Mouse (Mus musculus): ENCODE measurements around the gene Cfap161. TPM values are rescaled to one million over a fixed set of nuclear protein-coding genes. Genes with fewer than 3 reads are reported as not detected.

Gene Cfap161
- polyA plus RNA-seq, 1 experiment from 2014 or later: 2.3 TPM

- no peaks in the 10 kb centered on the region for H3K9me3 ChIP-seq (replicated peaks; ENCODE audit: control insufficient read depth, low read length, poor library complexity, severe bottlenecking)
- no peak overlapping the region for H3K4me2 ChIP-seq (ENCODE audit: low read length)
- no peak for ATAC-seq
- 80% methylated on average over 10 of the region's 10 CpGs for WGBS
- H3K9ac ChIP-seq (ENCODE audit: low read depth, low read length): no peak overlapping the region
- H3K27me3 ChIP-seq (ENCODE audit: control insufficient read depth, insufficient read depth, low read depth, low read length): no peaks in the 10 kb centered on the region
- no peak overlapping the region for H3K27ac ChIP-seq (ENCODE audit: low read length)
- no peak overlapping the region for H3K4me3 ChIP-seq (ENCODE audit: low read depth, low read length)
- no peaks in the 10 kb centered on the region for H3K36me3 ChIP-seq (ENCODE audit: control insufficient read depth, insufficient read depth, low read length)
- no peaks in the 10 kb centered on the region for H3K4me1 ChIP-seq (ENCODE audit: control insufficient read depth, insufficient read depth, low read length)
These were observed 55.8 kb downstream of the Cfap161 start for GRCm38 (mm10) chr7:83738623-83739462.

- 79% methylated on average over 6 of the region's 6 CpGs for WGBS
- no peak overlapping the region for H3K9ac ChIP-seq (ENCODE audit: low read depth, low read length)
- H3K4me2 ChIP-seq (ENCODE audit: low read length): no peak overlapping the region
- no peak overlapping the region for H3K4me3 ChIP-seq (ENCODE audit: low read depth, low read length)
- no peaks in the 10 kb centered on the region for H3K27me3 ChIP-seq (ENCODE audit: control insufficient read depth, insufficient read depth, low read depth, low read length)
- H3K4me1 ChIP-seq (ENCODE audit: control insufficient read depth, insufficient read depth, low read length): no peaks in the 10 kb centered on the region
- H3K9me3 ChIP-seq (replicated peaks; ENCODE audit: control insufficient read depth, low read length, poor library complexity, severe bottlenecking): no peaks in the 10 kb centered on the region
- no peak for ATAC-seq
- no peak overlapping the region for H3K27ac ChIP-seq (ENCODE audit: low read length)
- H3K36me3 ChIP-seq (ENCODE audit: control insufficient read depth, insufficient read depth, low read length): no peaks in the 10 kb centered on the region
These were observed 56.7 kb downstream of the Cfap161 start for GRCm38 (mm10) chr7:83737914-83738490.

DNA sequence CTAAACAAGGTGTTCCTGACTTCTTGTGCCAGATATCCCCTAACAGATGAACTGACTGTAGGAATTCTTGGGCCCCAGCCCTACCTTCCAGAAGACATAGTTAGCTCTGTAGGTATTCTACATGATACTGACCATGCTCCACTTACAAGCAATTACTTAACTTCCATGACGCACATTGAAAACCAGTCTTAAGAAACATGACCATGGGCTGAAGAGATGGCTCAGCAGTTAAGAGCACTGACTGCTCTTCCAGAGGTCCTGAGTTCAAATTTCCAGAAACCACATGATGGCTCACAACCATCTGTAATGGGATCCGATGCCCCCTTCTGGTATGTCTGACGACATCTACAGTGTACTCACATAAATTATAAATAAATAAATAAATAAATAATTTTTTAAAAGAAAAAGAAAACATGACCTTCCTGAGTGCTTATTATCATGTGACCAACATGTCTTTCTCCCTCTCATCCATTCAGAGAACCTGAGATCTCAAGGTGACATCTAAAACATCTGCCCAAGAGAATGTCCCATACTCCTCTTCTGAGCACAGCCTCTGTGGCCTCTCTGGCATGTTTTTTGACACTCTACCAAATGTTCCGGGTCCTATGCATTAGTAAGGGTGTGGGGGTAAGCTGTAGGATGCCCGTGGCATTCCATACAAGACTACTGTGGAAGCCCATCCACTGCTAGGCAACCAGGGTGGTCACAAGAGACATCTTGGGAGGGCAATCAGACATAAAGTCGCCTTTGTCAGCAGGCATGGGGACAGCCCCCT lies 58.2 kb downstream of the Cfap161 start:
- Histone ChIP-seq H3K4me3 (ENCODE audit: low read depth, low read length) (no peak overlapping the region), H3K4me2 (ENCODE audit: low read length) (no peak overlapping the region), H3K27ac (ENCODE audit: low read length) (no peak overlapping the region), H3K36me3 (ENCODE audit: control insufficient read depth, insufficient read depth, low read length) (no peaks in the 10 kb centered on the region), H3K9ac (ENCODE audit: low read depth, low read length) (no peak overlapping the region), H3K27me3 (ENCODE audit: control insufficient read depth, insufficient read depth, low read depth, low read length) (no peaks in the 10 kb centered on the region), H3K4me1 (ENCODE audit: control insufficient read depth, insufficient read depth, low read length) (no peaks in the 10 kb centered on the region), H3K9me3 (replicated peaks; ENCODE audit: control insufficient read depth, low read length, poor library complexity, severe bottlenecking) (no peaks in the 10 kb centered on the region)
- ATAC-seq: no peak
- 89% methylated on average over 6 of the region's 6 CpGs for WGBS

DNA sequence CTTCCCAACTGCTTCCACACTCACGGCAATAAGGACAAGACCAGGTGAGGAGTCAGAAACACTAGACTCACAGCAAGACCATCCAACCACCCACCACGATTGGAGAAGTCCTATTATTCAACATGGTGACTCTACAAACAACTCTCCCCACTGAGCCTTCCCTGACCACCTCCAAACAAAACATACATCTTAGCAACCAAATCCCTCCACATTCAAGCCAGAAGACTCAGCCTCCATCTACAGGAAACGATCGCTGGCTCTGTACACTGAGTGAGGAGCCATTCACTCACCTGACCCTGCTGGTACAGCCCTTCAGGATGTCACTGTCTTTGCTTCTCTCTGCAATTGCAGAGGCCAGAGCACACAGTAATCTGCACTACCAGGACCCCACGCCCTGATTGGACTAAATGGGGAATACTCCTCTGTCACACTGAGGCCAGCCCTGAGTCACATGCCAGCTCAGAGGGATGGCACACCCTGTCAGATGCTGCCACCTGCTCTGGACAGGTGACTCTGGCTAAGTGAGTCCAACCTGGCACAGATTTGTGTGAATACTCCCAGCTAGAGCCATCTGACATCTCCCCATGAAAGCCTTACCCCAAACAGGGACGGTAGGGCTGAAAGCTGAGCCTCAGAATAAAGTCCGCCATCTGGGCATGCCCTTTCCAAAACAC lies 59.4 kb downstream of the Cfap161 start:
- ATAC-seq: no peak
- Histone ChIP-seq H3K9me3 (replicated peaks; ENCODE audit: control insufficient read depth, low read length, poor library complexity, severe bottlenecking) (no peaks in the 10 kb centered on the region), H3K9ac (ENCODE audit: low read depth, low read length) (no peak overlapping the region), H3K27me3 (ENCODE audit: control insufficient read depth, insufficient read depth, low read depth, low read length) (no peaks in the 10 kb centered on the region), H3K27ac (ENCODE audit: low read length) (no peak overlapping the region), H3K4me1 (ENCODE audit: control insufficient read depth, insufficient read depth, low read length) (no peaks in the 10 kb centered on the region), H3K4me3 (ENCODE audit: low read depth, low read length) (no peak overlapping the region), H3K36me3 (ENCODE audit: control insufficient read depth, insufficient read depth, low read length) (no peaks in the 10 kb centered on the region), H3K4me2 (ENCODE audit: low read length) (no peak overlapping the region)
- WGBS: 84% methylated on average over 7 of the region's 7 CpGs

DNA sequence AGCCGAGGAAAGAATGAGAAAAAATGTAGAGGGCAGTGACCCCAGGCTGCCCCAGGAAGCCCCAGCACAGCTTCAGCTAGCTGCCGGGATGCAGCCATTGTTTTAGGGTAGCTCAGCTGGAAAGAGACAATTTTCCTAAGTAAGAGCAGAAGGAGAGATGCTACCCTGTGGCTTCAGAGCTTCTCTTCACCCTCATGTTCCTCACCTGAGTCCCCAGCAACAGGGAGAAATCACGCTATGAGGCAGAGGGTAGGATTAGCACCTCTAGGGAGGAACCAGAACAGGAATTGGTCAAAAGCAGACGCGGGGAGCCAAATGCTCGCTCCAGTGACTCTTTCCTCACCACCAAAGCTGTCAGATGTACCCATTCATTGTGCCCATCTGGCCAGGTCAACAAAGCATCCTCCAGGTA lies 60.0 kb downstream of the Cfap161 start:
- no peaks in the 10 kb centered on the region for H3K4me1 ChIP-seq (ENCODE audit: control insufficient read depth, insufficient read depth, low read length)
- H3K27ac ChIP-seq (ENCODE audit: low read length): no peak overlapping the region
- H3K27me3 ChIP-seq (ENCODE audit: control insufficient read depth, insufficient read depth, low read depth, low read length): no peaks in the 10 kb centered on the region
- H3K4me2 ChIP-seq (ENCODE audit: low read length): no peak overlapping the region
- 60% methylated on average over 6 of the region's 6 CpGs for WGBS
- H3K9me3 ChIP-seq (replicated peaks; ENCODE audit: control insufficient read depth, low read length, poor library complexity, severe bottlenecking): no peaks in the 10 kb centered on the region
- H3K4me3 ChIP-seq (ENCODE audit: low read depth, low read length): no peak overlapping the region
- ATAC-seq: no peak
- H3K36me3 ChIP-seq (ENCODE audit: control insufficient read depth, insufficient read depth, low read length): no peaks in the 10 kb centered on the region
- H3K9ac ChIP-seq (ENCODE audit: low read depth, low read length): no peak overlapping the region

DNA sequence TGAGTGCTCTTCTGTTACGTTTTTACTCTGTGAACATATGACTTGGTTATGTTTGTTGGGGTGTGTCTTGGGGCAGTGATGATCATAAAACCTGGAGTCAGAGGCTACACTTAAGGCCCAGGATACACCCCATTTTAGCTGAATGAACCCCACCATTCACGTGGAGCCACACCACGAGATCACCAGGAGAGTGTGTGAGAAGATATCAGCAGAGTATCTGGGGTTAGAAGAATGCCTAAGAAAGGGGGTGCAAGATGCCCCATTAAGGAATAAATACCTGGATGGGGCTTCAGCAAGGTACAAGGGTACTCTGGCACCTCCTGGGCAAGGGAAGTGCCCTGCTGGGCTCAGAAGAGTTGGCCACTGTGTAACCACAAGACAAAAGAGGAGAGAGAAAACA lies 60.4 kb downstream of the Cfap161 start:
- Histone ChIP-seq H3K36me3 (ENCODE audit: control insufficient read depth, insufficient read depth, low read length) (no peaks in the 10 kb centered on the region), H3K27me3 (ENCODE audit: control insufficient read depth, insufficient read depth, low read depth, low read length) (no peaks in the 10 kb centered on the region), H3K27ac (ENCODE audit: low read length) (no peak overlapping the region), H3K9me3 (replicated peaks; ENCODE audit: control insufficient read depth, low read length, poor library complexity, severe bottlenecking) (no peaks in the 10 kb centered on the region), H3K4me3 (ENCODE audit: low read depth, low read length) (no peak overlapping the region), H3K4me2 (ENCODE audit: low read length) (no peak overlapping the region), H3K9ac (ENCODE audit: low read depth, low read length) (no peak overlapping the region), H3K4me1 (ENCODE audit: control insufficient read depth, insufficient read depth, low read length) (no peaks in the 10 kb centered on the region)
- ATAC-seq: no peak
- 89% methylated on average over 3 of the region's 3 CpGs for WGBS

DNA sequence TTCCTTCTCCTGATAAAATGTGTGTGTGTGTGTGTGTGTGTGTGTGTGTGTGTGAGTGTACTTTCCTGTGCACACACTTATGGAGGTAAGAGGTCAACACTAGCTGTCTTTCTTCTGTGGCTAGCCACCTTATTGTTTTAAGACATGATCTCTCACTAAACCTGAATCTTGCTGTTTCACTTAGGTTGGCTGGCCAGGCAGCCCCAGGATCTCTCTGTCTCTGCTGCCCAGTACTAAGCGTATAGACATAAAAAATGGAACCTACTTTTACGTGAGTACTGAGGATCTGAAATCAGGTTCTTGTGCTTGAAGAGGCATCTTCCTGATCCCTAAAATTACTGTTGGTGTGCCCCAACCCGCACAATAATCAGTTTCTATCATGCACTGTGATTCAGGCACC lies 61.9 kb downstream of the Cfap161 start:
- H3K27ac ChIP-seq (ENCODE audit: low read length): no peak overlapping the region
- no peak for ATAC-seq
- H3K4me3 ChIP-seq (ENCODE audit: low read depth, low read length): no peak overlapping the region
- 92% methylated on average over 3 of the region's 3 CpGs for WGBS
- no peak overlapping the region for H3K4me2 ChIP-seq (ENCODE audit: low read length)
- no peaks in the 10 kb centered on the region for H3K36me3 ChIP-seq (ENCODE audit: control insufficient read depth, insufficient read depth, low read length)
- no peaks in the 10 kb centered on the region for H3K27me3 ChIP-seq (ENCODE audit: control insufficient read depth, insufficient read depth, low read depth, low read length)
- no peaks in the 10 kb centered on the region for H3K4me1 ChIP-seq (ENCODE audit: control insufficient read depth, insufficient read depth, low read length)
- H3K9ac ChIP-seq (ENCODE audit: low read depth, low read length): no peak overlapping the region
- H3K9me3 ChIP-seq (replicated peaks; ENCODE audit: control insufficient read depth, low read length, poor library complexity, severe bottlenecking): no peaks in the 10 kb centered on the region

- Histone ChIP-seq H3K36me3 (ENCODE audit: control insufficient read depth, insufficient read depth, low read length) (no peaks in the 10 kb centered on the region), H3K4me1 (ENCODE audit: control insufficient read depth, insufficient read depth, low read length) (no peaks in the 10 kb centered on the region), H3K4me2 (ENCODE audit: low read length) (no peak overlapping the region), H3K9ac (ENCODE audit: low read depth, low read length) (no peak overlapping the region), H3K9me3 (replicated peaks; ENCODE audit: control insufficient read depth, low read length, poor library complexity, severe bottlenecking) (no peaks in the 10 kb centered on the region), H3K27me3 (ENCODE audit: control insufficient read depth, insufficient read depth, low read depth, low read length) (no peaks in the 10 kb centered on the region), H3K4me3 (ENCODE audit: low read depth, low read length) (no peak overlapping the region), H3K27ac (ENCODE audit: low read length) (no peak overlapping the region)
- no peak for ATAC-seq
- 76% methylated on average over 15 of the region's 15 CpGs for WGBS
These were observed 62.6 kb downstream of the Cfap161 start for GRCm38 (mm10) chr7:83731961-83732666.
